Mouse (Mus musculus) heart, embryonic 10.5 days (tissue): ENCODE measurements at regions not wholly inside any gene's neighbourhood (a gene's known extent, or its start where the extent isn't known, plus 50 kb on each side); places are given as distances from the start of the nearest gene placed in this dataset.

ENCODE experiments used
- DNase-seq: peaks from one replicate; pipeline ENCODE4 v3.0.0-alpha.2; 2017; ENCODE audit warnings: low spot score
- H3K27ac ChIP-seq: fragments of 300-500 bp; sonication (generic); 2 replicates; pipeline ENCODE4 v1.5.1; 2016; ENCODE audit warnings: mild to moderate bottlenecking
- H3K27me3 ChIP-seq: fragments of 300-500 bp; sonication (generic); 2 replicates; pipeline ENCODE4 v1.6.1; 2016; ENCODE audit warnings: mild to moderate bottlenecking; ENCODE audit not compliant: poor library complexity, insufficient read depth, severe bottlenecking
- H3K36me3 ChIP-seq: fragments of 300-500 bp; sonication (generic); 2 replicates; pipeline ENCODE4 v1.6.1; 2016; ENCODE audit warnings: mild to moderate bottlenecking, moderate library complexity
- H3K4me1 ChIP-seq: fragments of 300-500 bp; sonication (generic); 2 replicates; pipeline ENCODE4 v1.6.1; 2016; ENCODE audit warnings: mild to moderate bottlenecking
- H3K4me3 ChIP-seq: fragments of 300-500 bp; sonication (generic); 2 replicates; pipeline ENCODE4 v1.5.1; 2016; ENCODE audit warnings: mild to moderate bottlenecking, moderate library complexity
- H3K9me3 ChIP-seq: fragments of 300-500 bp; sonication (generic); 2 replicates; pipeline ENCODE4 v1.6.1; 2016; ENCODE audit warnings: mild to moderate bottlenecking, moderate library complexity
- WGBS: fragments of 180-500 bp; shearing (Covaris S2); methylation state at CpG from one replicate; pipeline ENCODE4 v1.1.7; 2016; 5-methylcytosine and 5-hydroxymethylcytosine counted together

DNA sequence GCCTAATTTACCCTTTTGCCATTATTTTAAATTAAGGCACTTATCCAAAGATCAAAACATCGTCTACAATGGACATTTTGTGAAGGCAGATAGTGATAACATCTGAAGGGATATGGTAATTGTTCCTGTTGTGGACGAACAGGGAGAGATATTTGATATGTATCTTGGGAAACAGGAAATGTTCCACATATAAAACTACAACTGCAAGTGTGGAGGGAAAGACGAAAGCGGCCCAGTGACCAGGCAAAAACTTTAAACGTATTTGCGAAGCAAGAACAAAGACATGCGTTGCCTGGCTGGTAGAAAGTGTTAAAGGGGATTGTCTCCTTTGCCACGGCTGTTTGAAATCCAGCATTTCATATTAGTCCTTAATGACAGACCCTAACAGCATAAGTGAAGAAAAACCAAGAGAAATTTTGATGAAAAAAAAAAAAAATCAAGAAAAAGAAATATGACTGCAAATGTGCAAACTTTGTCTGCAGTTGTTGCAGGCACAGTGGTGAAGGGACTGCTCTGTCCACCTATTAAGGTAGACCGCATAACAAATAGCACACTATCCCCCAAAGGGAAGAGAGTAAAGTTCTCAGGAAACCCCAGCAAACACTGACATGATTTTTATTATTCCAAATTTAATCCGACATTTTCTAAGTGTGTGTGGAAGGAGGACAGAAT lies 431.2 kb upstream of the Ccnh start:
- Histone ChIP-seq H3K4me3 (no peak overlapping the region), H3K4me1 (no peaks in the 10 kb centered on the region), H3K27me3 (no peaks in the 10 kb centered on the region), H3K27ac (no peak overlapping the region), H3K36me3 (no peaks in the 10 kb centered on the region), H3K9me3 (no peaks in the 10 kb centered on the region)
- 50% methylated on average over 10 of the region's 10 CpGs for WGBS
- DNase-seq, result no peak

DNA sequence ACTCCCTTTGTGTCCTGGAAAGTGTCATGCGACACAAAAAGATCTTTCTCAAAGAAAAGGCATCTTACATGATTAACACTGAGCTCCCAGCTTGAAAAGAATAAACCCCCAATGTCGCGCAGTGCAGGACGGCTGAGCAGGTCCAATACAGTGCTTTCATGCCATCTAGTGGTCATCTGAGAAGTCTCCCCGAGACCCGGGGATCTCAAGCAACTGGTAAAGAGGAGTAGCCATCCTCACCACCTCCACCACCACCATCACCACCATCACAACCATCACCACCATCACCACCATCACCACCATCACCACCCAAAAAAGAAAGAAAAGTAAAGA lies 430.7 kb upstream of the Ccnh start:
- WGBS, result 0% methylated on average over 6 of the region's 6 CpGs
- Histone ChIP-seq H3K4me1 (no peaks in the 10 kb centered on the region), H3K4me3 (no peak overlapping the region), H3K36me3 (no peaks in the 10 kb centered on the region), H3K9me3 (no peaks in the 10 kb centered on the region), H3K27me3 (no peaks in the 10 kb centered on the region), H3K27ac (no peak overlapping the region)
- DNase-seq, result peak; percentile 79

DNA sequence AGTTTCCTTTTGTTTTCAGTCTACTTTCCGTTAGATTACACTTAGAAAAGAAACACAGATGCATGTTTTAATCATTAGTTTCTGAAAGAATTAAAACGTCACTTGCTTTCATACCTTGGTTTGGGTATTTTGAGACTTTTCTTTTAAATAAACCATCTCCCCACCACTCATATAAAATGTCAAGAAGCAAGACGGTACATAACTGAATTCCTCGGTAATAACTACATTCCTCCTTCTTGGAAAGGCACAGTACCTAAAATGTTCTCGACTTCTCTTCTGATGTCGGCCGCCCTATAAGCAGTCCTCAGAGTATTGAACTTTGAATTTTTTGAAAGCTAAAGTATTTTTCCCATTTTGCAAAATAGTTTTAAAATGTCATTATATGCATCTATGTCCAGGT lies 430.1 kb upstream of the Ccnh start:
- no peaks in the 10 kb centered on the region for H3K4me1 ChIP-seq
- DNase-seq, result no peak
- H3K4me3 ChIP-seq, result no peak overlapping the region
- 64% methylated on average over 7 of the region's 7 CpGs for WGBS
- H3K27me3 ChIP-seq, result no peaks in the 10 kb centered on the region
- H3K27ac ChIP-seq, result no peak overlapping the region
- no peaks in the 10 kb centered on the region for H3K9me3 ChIP-seq
- H3K36me3 ChIP-seq, result no peaks in the 10 kb centered on the region

DNA sequence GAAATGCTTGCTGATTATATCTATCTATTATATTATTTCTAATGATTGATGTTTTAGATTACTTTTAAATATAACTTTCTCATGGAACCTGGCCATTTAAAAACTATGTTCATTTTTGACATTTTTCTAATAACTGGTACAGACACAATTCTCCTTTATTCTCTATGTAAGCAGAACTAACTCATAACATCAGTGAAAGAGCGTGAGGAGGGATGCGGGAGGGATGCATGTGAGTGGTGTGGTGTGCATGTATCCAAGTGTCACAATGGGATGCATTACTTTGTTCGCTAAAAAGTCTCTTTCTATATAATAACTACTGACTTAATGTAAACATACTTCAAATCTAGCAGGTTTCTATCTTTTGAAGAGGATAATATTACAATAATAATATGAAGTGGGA lies 428.7 kb upstream of the Ccnh start:
- no peaks in the 10 kb centered on the region for H3K36me3 ChIP-seq
- H3K27me3 ChIP-seq, result no peaks in the 10 kb centered on the region
- H3K4me1 ChIP-seq, result no peaks in the 10 kb centered on the region
- H3K27ac ChIP-seq, result no peak overlapping the region
- no peak overlapping the region for H3K4me3 ChIP-seq
- DNase-seq, result no peak
- 73% methylated on average over 3 of the region's 3 CpGs for WGBS
- H3K9me3 ChIP-seq, result no peaks in the 10 kb centered on the region

DNA sequence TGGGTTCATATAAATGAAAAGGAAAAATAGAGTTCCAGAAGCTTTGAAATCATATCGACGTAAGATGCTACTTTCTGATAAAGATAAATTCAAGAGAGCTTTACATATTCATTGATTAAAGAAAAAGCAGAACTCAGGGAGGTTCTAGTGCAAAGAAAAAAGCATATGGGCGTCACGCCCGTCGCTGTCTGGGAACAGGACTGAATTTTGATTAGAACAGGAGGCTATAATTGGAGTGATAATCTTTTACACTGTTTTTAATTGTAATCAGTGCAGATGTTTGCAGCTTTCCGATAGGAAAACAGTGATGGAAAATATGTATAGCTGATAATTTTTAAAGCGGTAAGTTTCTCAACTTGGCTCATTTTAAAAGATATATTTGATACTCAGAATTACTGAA lies 428.2 kb upstream of the Ccnh start:
- H3K27me3 ChIP-seq, result no peaks in the 10 kb centered on the region

DNA sequence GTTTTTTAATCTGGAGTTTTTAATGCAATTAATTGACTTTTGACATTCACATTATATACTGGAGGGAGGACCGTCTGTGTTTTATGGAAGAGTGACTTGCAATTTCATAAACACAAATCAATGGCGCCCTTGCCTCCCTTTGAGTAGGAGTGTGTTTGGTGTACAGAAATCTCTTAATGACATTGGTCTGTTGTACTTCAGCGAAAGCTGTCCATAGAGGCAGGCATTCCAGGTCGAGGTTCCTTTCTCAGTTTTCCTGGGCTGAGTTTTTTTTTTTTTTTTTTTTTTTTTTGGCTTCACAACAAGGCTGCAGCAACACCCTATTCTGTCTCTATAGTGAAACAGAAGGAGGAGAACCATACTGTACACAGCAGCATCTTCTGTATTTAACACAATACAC lies 427.4 kb upstream of the Ccnh start:
- Histone ChIP-seq H3K36me3 (no peaks in the 10 kb centered on the region), H3K9me3 (no peaks in the 10 kb centered on the region), H3K27me3 (no peaks in the 10 kb centered on the region), H3K4me1 (no peaks in the 10 kb centered on the region), H3K4me3 (no peak overlapping the region), H3K27ac (no peak overlapping the region)
- no peak for DNase-seq
- 58% methylated on average over 4 of the region's 4 CpGs for WGBS

More for the DNA sequence above, 428.2 kb upstream of the Ccnh start:
- Histone ChIP-seq H3K4me3 (no peak overlapping the region), H3K4me1 (no peaks in the 10 kb centered on the region), H3K9me3 (no peaks in the 10 kb centered on the region), H3K36me3 (no peaks in the 10 kb centered on the region), H3K27ac (no peak overlapping the region)
- 61% methylated on average over 8 of the region's 8 CpGs for WGBS
- no peak for DNase-seq

DNA sequence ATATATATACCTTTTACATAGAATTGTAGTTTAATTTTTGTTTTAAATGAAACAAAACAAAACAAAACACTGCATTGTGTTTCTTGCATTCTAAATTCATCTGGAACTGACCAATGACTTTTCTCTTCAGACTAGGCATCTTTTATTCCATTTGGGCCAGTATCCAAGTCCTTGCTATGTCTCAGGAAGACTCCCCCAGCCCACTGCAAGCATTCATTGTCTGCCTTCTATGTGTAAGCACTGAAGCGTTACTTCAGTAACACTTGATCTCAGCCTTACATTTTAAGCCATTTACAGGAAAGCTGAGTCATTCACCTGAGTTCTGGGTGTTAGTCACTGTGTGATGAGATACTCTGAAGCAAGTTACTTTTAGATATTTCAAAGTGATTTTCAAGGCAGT lies 425.3 kb upstream of the Ccnh start:
- Histone ChIP-seq H3K4me3 (no peak overlapping the region), H3K27me3 (no peaks in the 10 kb centered on the region), H3K27ac (no peak overlapping the region), H3K4me1 (no peaks in the 10 kb centered on the region), H3K36me3 (no peaks in the 10 kb centered on the region), H3K9me3 (no peaks in the 10 kb centered on the region)
- 85% methylated on average over 1 of the region's 1 CpGs for WGBS
- no peak for DNase-seq

DNA sequence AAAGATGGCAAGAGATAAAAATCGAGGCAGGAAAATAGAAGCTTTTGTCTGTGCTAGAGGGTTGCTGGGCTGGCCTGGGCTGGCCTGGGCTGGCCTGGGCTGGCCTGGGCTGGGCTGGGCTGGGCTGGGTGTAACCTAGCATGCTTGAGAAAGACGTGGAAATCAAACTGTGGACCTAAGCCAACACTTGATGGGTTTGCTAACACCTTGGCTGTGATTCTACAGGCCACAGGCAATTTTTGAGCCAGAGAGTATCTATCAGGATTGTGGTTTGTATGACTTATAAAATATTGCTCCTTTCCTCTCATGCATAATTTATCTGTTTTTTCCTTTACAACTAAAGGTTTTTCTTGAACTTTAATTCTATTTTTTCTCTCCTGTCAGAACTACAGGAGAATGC lies 417.3 kb upstream of the Ccnh start:
- no peaks in the 10 kb centered on the region for H3K27me3 ChIP-seq
- H3K27ac ChIP-seq, result no peak overlapping the region
- 41% methylated on average over 2 of the region's 2 CpGs for WGBS
- no peak overlapping the region for H3K4me3 ChIP-seq
- no peaks in the 10 kb centered on the region for H3K4me1 ChIP-seq
- no peak for DNase-seq
- no peaks in the 10 kb centered on the region for H3K36me3 ChIP-seq
- no peaks in the 10 kb centered on the region for H3K9me3 ChIP-seq

DNA sequence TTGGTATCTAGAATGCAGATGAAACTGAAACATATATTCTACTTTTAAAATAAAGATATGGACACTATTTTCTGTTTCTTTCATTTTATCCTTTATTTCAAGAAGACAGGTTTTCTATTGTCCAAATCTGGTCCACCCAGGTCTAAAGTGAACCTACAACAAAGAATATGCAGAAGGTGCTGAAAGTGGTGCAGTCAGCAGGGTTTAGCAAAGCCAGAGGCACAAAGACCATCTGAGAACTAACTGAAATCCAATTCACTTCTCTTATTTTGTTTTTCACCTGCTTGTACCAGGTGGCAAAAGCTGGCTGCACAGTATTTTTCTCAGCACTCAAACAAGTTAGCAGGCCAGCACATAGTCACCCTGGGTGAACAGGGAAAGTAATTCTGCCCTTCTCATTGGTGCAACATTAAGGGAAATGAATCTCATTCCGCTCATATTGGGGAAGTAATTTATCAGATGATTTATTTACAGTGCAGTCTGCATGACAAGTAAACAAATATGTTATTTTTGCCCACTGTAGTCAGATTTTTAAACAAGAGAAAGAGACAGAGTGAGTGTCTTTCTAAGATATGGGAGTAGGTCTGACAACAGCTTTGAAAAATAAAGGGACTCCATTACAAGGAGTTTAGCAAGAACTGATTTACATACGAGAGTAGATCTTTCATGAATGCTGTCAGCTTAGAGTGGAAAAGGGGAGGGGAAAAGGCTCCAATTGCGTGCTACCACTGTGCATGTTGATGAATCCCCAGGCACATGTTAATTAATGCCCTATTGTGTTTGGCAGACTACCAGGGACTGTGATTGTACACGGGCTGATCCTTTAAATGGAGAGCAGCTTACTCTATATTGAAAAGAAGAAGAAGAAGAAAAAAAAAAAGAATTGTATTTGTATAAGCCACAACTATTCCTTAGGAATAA lies 405.9 kb upstream of the Ccnh start:
- Histone ChIP-seq H3K9me3 (no peaks in the 10 kb centered on the region), H3K36me3 (no peaks in the 10 kb centered on the region), H3K4me3 (no peak overlapping the region), H3K4me1 (no peaks in the 10 kb centered on the region), H3K27me3 (no peaks in the 10 kb centered on the region), H3K27ac (no peak overlapping the region)
- no peak for DNase-seq
- 34% methylated on average over 4 of the region's 4 CpGs for WGBS

DNA sequence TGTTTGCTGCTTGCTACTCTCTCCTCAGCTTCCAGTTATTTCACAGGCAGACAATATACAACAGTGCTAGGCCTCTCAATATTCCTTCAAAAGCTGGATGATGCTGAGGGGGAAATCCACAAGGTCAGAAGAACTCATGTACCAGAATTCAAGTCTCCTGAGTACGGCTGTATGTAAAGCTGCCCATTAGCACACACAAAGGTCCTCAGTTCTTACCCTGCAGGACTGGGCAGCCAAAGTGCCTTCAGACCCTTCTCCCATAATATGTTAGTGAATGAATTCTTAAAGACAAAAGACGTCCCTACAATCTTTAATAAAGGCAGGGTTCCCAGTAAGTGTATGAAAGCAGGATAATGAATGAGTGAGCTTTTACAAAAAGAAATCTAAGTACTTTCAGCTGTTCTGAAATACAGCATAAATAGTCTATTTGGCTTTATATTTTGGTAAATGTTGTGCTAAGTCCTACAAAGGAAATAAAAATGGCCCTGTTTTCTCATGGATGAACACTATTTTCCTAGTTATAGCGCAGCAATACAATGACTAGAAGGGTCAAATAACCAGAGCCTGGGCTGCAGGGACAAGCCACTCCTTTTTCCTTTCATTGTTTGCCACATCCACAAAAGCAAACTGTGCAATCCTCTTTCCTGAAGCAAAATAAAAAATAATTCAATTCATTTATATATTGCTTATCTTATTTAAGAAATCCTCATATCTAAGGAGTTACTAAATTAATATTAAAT lies 384.8 kb upstream of the Ccnh start:
- WGBS, result 72% methylated on average over 3 of the region's 3 CpGs
- no peak overlapping the region for H3K4me3 ChIP-seq
- no peak overlapping the region for H3K27ac ChIP-seq
- H3K27me3 ChIP-seq, result no peaks in the 10 kb centered on the region
- no peaks in the 10 kb centered on the region for H3K4me1 ChIP-seq
- no peaks in the 10 kb centered on the region for H3K9me3 ChIP-seq
- H3K36me3 ChIP-seq, result no peaks in the 10 kb centered on the region
- DNase-seq, result no peak

DNA sequence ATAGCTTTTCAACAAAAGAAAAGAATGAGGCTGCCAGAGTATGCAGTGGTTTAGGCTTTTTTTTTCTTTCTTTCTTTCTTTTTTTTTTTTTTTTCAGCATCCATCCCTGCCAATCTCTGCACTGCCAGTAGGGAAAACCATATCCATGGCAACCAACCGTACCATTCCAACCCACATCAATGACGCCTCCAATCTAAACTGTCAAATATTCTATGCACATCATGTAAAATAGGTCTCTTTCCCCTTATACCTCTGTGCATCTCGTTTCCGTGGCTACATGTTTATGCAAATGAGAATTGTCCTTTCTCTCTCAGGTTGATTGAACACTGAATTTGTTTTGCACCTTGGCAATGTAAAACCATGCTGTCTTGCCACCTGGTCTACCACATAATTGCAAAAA lies 384.0 kb upstream of the Ccnh start:
- Histone ChIP-seq H3K27ac (no peak overlapping the region), H3K9me3 (no peaks in the 10 kb centered on the region), H3K4me3 (no peak overlapping the region), H3K4me1 (no peaks in the 10 kb centered on the region), H3K36me3 (no peaks in the 10 kb centered on the region), H3K27me3 (no peaks in the 10 kb centered on the region)
- DNase-seq, result no peak
- 76% methylated on average over 4 of the region's 4 CpGs for WGBS

DNA sequence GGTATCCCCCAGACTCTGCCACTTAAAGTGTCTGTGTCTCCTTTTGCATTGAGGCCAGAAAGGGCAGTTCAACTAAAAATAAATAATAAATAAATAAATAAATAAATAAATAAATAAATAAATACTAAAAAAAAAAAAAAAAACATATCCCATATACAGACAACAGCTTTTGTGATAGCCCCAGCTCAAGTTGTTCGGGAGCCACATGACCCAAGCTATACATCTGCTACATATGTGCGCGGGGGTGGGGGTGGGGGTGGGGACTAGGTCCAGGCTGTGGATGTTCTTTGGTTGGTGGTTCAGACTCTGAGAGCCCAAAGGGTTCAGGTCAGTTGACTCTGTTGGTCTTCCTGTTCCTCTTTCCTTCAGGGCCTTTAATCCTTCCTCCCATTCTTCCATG lies 379.6 kb upstream of the Ccnh start:
- WGBS, result 86% methylated on average over 3 of the region's 3 CpGs
- Histone ChIP-seq H3K9me3 (no peaks in the 10 kb centered on the region), H3K36me3 (no peaks in the 10 kb centered on the region), H3K27ac (no peak overlapping the region), H3K4me1 (no peaks in the 10 kb centered on the region), H3K27me3 (no peaks in the 10 kb centered on the region), H3K4me3 (no peak overlapping the region)
- no peak for DNase-seq
